Mouse (Mus musculus): ENCODE measurements at regions not wholly inside any gene's neighbourhood (a gene's known extent, or its start where the extent isn't known, plus 50 kb on each side); places are given as distances from the start of the nearest gene placed in this dataset.

DNA sequence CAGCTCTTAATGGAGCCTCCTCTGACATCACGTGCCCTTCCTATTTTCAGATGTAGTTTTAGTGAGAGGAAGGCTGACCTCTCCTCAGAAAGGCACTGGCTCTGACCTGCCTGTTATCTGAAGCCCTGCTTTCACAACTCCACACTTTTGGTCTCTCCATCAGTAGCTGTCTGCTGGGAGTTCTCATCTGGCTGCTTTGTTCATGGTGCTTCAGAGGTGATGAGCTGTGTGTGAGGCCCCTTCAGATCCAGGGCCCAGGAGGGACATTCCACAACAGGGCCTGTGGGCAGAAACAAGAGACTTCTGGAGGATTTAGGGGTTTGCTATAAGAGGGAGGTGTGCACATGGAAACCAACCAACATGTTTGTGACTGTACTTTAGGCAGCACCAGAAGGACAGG lies 50.8 kb upstream of the Fhl2 start:
- DNase-seq (ENCODE audit: low spot score in 2 of 2), result no peak

DNA sequence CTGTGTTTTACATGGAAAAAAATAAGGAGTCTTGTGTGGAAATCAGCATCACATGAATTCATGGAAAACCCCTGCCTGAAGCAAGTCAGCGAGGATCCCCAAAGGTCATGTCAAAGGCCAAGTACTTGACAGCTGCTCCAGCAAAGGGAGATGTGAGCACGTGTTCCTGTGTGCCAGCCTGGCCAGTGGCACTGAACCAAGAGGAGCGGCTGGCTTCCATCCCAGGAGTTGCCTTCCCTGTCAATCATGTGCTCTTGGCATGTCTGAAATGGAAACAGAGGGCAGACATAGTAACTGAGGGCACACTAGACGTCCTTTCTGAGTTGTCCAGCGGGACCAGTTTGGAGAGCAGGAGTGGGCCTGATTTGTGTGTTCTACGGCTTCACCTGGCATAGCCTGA lies 53.5 kb upstream of the Fhl2 start:
- DNase-seq (ENCODE audit: low spot score in 2 of 2), result peak in 1 of 2 experiments; percentile 64

DNA sequence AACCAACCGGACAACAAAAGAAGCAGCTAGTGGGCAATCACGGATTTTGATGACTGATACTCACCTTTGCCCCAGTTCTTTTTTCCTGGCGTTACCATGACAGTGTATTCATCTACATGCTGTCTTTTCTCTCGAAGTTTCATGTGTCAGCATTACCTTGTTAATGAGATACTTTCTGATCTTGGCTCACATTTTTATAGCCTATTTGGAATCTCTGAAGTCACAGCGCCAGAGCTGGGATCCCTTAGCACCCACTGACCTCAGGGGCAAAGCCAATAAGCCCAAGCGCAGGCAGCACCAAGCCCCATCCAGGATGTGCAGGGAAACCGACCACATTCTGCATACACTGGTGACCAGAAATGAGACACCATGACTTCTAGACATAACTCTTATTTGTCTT lies 54.6 kb upstream of the Fhl2 start:
- DNase-seq (ENCODE audit: low spot score in 2 of 2), result no peak

DNA sequence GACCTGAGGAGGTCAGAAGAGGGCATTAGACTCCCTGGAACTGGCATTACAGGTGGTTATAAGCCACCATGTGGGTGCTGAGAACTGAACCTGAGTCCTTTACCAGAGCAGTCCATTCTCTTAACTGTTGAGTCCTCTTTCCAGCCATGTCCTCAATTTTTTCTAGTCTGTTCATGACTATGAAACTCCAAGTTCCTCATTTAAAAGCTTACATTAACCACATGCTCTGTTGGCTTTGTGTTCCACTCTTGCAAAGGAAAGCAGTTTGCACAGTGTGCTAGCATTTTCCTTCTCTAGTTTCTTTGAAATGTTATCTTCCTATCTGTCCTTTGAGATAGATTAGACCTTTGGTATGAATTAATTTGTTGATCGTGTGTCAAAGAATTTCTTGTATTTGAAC lies 57.3 kb upstream of the Fhl2 start:
- no peak for DNase-seq (ENCODE audit: low spot score in 2 of 2)

DNA sequence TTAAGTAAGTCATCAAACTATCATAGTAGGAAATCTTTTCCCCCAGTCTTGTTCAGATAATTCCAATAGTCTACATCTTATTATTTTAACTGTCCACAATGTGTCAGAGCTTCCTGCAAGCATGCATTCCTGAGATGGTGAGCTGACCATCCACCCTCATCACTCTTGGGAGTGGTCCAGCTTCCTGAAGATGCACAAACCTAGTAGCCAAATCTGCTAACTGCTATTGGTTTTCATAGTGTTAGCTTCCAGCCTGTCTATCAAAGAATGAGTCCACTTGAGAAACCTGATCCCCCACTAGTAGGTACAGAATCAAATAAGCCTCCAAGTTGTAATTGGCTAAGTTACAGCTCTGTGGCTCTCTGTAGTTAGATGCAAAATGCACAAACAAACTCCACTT lies 59.3 kb upstream of the Fhl2 start:
- no peak for DNase-seq (ENCODE audit: low spot score in 2 of 2)

DNA sequence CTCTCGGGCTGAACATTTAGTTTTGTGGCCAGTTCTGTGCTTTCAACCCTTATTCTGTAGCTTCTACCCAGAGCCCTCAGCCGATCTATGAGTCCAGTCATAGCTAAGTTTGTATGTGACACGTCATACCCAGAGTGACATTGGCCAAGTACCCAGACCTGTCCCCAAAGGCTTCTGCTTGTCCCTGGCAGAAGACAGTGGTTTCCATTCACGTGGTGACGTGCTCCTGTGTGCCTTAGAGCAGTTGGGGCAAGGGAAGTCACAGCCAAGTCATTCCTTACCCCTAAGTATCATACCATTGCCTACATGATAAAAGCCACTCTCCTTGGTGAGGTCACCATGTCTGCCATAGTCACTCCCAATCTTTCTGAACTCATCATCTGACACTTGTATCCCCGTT lies 61.1 kb upstream of the Fhl2 start:
- no peak for DNase-seq (ENCODE audit: low spot score in 2 of 2)

DNA sequence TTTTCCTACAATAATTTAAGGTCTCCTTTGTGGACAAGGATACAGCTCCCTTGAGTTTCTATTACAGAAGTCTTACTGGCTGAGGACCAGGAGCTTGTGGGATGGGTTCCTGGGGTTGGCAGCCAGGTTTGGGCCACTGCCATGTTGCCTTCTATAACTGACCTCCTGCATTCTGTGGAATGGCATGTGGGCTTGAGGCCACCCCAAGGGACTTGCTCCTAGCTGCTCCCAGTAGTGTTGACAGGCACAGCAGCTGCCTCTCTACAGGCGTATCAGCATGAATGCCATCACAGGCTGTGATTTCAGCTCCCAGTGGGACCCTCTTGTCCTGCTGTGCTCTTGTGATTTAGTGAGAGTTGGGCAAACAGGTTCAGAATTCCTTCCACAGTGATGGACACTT lies 63.1 kb upstream of the Fhl2 start:
- DNase-seq (ENCODE audit: low spot score in 2 of 2), result peak in 1 of 2 experiments; percentile 56

DNA sequence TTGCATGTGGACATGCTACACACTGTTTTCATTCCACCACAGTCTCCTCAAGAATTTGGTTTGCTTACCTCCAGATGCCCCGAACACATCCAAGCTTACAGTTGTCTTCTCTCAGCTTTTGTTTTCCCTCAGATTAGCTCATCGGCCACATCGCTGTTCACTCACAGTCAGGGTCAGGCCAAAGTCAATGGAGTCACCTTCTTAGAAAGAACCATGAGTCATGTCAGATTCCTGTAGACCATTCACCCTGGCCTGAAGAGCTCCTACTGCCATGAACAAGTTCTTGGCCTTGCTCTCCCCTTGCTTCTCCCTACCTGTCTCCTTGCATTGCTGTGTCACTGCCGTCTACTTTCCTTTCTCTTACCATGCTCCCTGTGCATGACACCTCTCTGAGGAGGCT lies 63.7 kb upstream of the Fhl2 start:
- no peak for DNase-seq (ENCODE audit: low spot score in 2 of 2)

DNA sequence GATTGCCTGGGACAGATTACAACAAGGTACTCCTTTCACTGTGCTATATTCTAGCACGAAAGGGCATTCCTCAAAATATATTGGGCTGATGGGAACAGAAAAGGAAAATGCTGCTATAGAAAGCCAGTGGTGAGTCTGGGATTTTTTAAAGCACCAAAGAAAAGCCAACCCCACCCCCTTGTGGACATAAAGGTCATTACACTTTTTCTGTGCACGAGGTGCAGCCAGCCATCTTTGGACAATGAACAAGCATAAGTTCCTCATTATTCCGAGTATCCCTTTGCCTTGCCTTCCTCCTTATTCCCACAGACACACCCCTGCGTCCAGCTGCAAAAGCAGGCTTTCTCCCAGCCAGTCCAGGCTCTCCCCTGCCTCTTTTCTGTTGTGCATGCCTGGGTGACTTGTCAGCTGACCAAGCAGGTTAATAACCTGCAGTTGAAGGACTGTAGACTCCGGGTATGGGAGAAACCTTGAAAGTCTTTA lies 67.7 kb upstream of the Fhl2 start:
- peak; percentile 52 to 65 for DNase-seq (ENCODE audit: low spot score in 2 of 2)

DNA sequence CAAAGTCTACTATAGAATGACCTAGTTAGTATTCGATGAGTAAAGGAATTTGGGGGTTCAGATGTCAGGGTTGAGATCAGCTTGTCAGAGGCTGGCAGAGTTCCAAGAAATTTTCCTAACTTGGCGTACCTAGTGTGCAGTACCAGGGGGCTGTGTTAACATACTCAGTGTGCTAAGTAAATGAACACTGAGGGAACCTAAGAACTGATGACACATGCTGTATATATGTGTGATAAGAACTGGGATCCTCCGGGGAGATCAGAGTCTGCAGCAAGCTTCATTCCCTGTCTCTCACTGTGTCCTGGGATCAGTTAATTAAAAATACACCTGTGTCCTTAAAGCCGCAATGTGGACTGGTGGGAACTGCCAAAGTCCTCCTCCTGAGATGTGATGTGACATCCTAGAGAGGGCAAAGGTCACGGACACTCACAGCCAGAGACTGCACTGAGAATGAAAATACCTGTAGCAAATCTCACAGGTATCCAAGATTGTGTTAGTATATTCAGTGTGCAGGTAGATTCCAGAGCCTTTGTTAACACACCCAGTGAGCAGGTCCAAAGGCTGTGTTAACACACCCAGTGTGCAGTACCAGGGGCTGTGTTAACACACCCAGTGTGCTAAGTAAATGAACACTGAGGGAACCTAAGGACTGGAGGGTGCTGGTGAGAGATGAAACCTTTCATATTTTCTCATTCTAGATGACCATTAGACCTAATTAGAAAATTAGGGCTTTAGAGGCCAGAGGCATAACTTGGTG lies 69.1 kb upstream of the Fhl2 start:
- no peak for DNase-seq (ENCODE audit: low spot score in 2 of 2)

DNA sequence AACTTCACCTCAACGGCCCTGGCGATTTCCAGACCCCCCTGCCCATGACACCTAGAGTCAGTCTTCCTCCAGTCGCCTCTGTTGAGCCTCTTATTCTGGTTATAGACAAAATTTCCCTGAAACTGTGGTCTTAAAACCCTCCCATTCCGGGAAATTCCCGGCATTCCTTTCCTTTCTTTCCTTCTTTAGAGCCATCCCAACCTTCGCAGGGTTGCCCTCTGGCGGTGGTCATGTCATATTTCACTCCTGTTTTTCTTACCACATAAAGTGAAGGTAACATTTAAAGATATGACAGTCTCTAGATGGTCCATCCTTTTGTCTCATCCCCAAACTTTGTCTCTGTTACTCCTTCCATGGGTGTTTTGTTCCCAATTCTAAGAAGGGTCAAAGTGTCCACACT lies 72.9 kb upstream of the Fhl2 start:
- no peak for DNase-seq (ENCODE audit: low spot score in 2 of 2)

DNA sequence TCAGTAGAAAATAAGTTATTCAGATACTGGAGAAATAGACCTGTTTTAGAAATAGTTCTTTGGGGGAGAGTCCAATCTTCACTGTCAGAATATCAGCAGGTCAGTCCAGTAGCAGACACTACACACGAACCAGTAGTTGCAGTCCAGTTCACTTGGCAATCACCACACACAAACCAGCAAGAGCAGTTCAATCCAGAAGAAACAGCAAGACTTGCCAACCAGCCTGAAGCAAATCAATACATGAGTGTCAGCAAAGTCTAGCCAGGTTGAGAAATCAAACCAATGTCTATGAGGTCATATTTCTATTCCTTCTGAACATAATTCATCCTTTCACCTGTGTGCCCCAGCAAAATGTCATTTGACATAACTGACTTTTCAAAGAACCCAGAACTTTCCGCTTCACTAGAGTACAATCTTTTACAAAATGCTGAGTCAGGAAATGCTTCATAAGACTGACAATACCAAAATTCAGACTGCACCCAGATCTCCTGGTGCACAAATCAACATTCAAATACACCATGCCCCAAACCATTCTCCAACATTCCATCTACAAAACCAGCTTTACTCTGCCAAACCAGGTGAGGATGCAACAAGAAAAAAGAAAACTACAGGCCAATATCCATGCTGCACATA lies 76.6 kb upstream of the Fhl2 start:
- no peak for DNase-seq (ENCODE audit: low spot score in 2 of 2)

DNA sequence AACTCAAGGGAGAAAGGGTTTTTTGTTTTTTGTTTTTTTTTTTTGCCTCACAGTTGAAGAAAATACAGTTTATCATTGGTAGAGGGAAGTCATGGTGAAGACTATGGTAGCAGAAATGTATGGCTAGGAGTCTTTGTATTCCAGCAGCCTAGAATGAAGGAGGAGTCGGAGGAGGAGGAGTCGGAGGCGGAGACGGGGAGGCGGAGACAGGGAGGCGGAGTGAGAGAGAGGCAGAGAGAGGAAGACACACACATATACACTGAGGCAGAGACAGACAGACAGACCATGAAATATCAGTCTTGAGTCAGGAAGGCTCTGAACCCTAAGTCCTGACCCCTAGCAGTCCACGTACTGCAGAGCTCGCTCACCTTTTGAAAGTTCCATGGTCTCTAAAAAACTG lies 95.0 kb upstream of the Fhl2 start:
- no peak for DNase-seq (ENCODE audit: low spot score in 2 of 2)

DNA sequence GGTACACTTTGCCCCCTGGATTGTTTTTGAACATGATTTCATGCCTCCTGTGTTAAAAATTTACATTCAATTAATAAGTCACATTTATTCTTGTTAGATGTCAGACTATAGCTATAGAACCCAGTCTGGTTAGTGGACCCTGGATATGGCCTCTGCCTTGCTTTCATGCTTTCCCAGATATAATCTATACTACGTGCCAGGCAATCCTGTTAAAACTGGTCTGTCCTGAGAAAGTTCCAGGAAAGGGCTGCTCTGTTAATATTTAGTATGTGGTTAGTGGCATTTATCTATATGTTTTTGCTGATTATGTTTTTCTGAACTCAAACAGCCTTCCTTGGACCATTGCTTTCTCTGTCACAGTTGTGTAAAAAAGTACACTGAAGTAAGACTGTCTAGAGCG lies 95.8 kb upstream of the Fhl2 start:
- no peak for DNase-seq (ENCODE audit: low spot score in 2 of 2)

DNA sequence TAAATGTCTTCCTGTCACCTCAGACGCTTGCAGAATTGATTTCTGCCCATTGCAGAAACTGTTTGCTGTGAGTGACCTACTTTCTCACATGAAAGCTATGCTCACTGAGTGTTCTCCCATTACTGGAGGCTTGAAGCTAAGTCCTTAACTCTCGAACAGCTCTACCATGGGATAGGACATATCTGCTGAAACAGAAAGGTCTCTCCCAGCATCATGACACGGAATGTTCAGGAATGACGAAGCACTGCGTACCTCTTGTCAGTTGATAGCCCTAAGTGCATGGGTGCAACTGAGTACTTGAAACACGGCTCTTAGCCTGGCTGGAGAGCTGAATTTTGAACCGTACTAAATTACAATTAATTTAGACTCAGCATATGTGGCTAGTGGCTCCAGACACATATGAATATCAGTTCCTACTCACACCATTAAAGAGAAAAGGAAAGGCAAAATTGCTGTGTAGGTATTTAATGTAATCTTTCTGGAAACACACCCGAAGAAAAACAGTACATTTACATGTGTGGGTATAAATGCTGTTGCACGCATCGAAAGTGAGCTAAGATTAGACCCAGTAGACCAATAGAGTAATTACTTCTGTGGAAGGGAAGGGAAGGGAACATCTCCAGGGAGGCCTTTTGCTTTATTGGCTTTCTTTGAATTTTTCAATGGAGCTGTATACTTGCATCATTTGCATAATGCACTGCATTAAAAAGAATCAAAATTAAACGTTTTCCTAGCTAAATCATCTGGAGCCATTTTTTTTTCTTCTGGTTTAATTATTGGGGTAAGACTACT lies 97.6 kb upstream of the Fhl2 start:
- no peak for DNase-seq (ENCODE audit: low spot score in 2 of 2)

DNA sequence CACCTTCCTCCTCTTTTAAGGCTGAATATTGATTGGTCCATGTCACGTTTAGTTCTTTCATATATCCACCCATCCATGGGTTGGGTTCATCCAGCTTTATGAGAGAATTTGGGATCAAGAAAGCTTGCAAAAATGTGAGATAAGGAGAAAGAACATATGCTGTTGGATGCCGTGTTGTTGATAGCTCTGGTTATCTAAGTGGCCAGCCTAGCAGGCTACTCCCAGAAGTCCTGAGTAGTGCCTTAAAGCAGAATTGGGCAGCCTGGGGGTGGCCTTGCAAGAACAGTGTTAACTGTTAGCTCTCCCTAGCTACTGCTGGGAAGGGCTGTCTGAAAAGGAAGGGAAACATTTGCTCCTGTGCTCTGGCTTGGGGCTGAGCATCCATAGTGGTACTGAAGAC lies 100.8 kb upstream of the Fhl2 start:
- no peak for DNase-seq (ENCODE audit: low spot score in 2 of 2)

DNA sequence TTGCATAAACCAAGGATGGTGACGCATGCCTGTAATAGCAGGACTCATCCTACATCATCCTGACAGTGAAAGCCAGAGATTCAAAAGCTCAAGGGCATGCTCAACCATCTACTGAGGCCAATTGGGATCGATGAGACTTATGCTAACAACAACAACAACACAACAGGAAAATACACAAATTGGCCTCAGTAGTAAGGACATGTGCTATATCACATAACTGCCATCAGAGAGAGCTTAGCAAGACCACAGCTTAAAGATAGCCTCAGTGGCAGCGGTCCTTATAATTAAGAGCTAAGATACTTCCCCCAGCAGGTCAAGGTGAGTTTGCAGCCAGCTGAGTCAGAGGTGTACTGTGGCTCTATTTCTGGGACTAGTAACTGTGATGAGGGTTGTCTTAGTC lies 102.0 kb upstream of the Fhl2 start:
- DNase-seq (ENCODE audit: low spot score in 2 of 2), result no peak

DNA sequence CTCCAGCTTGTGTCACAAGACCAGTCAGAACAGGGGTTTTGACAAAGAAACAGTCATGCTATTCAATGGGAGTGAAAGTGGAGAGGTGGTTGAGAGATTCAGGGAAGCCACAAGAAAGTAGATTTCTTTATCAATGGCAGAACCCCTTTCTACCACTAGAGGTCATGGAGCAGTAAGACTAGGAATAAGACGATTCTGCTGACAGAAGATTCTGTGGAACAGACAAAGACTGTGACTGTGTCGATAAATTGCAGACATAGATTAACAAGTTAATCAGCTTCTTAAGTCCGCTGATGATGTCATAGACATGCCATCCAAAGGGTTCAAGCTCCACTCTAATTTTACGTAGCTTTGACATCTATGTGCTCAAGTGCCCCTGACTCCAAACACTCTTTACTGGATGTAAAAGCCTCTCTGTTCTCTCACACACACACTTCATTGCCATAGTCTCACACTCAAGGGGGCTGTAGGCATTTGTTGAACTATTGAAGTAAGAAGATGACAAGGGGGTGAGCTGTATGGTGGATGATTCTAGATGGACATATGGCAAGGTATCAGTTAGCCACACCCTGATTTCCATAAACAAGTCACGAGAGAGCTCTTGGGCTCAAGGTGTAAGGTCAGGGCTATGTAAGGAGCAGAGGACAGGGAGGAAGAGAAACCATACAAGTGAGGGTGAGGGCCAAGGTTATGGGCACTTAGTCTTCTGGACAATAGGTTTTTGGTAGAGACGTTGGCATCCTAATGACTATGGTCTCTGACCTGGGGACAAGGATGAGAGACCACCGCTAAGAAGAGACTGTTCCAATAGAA lies 102.9 kb upstream of the Fhl2 start:
- no peak for DNase-seq (ENCODE audit: low spot score in 2 of 2)

DNA sequence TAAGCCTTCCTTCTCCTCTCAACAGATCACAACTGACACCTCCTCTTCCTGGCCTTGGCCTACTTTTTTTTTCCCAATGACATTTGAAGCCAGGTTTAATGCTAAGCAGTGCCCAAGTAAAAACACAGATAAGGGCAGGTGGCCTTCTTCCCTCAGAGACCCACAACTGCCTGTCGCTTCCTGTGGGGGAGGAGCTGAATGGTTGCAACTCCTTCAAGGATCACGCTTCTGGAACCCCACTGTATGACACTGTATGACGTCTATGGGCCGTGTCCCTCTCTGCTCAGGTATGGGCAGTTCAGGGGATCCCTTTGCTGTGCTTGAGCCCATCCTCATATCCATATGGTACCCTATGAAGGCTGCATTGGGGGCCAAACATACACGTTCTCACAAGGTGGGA lies 103.9 kb upstream of the Fhl2 start:
- DNase-seq (ENCODE audit: low spot score in 2 of 2), result no peak

DNA sequence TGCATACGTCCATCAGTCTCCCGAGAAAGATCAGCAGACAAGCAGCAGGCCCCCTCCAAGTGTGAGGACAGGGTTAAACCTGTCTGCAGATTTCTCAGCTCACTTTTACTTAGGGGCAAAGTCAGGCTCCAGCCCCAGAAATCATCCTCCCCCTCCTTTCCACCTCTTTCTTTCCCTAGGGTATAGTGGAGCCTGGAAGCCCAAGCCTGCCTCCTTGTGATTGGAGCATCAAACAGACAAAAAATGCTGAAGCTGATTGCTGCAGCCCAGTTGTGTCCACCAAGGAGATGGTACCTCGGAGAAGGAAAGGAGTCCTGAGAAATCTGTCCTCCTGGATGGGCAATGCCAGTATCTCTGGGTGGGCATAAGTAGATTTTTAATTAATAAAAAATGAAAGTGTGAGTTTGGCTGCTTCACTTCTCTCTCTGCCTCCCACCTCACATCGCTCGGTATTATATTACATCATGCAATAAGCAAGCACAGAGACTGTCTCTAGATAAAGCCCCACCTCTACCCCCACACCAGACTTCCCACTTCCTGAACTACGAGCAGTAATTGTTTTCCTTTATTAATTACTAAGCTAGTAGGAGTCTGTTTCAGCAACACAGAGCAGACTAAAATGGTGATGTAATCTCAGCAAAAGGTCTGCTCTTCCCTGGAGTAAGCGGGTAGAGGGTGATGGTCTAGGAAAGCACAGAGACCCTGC lies 105.2 kb upstream of the Fhl2 start:
- no peak for DNase-seq (ENCODE audit: low spot score in 2 of 2)

DNA sequence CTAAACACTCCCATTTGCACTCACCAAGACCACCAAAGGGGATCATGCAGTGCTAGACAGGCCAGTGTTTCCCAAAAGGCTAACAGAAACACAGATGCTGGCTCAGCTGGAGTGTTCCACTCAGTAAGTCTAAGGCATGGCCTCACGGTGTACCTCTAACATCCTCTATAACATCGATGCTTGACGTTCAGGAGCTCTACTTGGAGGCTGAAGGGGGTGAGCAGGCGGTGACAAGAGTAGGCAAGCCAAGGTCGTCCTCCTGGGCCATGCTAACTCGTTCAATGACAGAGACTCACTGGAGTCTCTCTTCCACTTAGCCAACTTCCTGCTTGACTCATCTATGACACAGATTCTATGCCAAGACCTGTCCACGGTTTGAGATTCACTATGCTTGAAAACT lies 105.9 kb upstream of the Fhl2 start:
- DNase-seq (ENCODE audit: low spot score in 2 of 2), result no peak

Measured in urinary bladder, postnatal 36 days (tissue).